Mouse (Mus musculus) C2C12 (cell line): ENCODE results near the gene Atrnl1. TPM values are rescaled to one million over a fixed set of nuclear protein-coding genes. Genes with fewer than 3 reads are reported as not detected.

Source experiments
- H3K27me3 ChIP-seq: one replicate; pipeline ENCODE4 v1.6.1; 2011; ENCODE audit not compliant: control insufficient read depth, insufficient read depth, insufficient read length
- H3K36me3 ChIP-seq: one replicate; pipeline ENCODE4 v1.6.1; 2011; ENCODE audit not compliant: control insufficient read depth, insufficient read depth
- H3K4me3 ChIP-seq: one replicate; pipeline ENCODE4 v1.5.1; 2011; ENCODE audit warnings: mild to moderate bottlenecking, control low read depth; ENCODE audit not compliant: poor library complexity, insufficient read depth, severe bottlenecking
- H3K79me2 ChIP-seq: one replicate; pipeline ENCODE4 v1.6.1; 2011; ENCODE audit not compliant: control insufficient read depth, insufficient read depth
- H3K79me3 ChIP-seq: one replicate; pipeline ENCODE4 v1.6.1; 2011; ENCODE audit warnings: low read depth, control low read depth
- H3ac ChIP-seq: one replicate; pipeline ENCODE3; 2011; ENCODE audit warnings: low read depth; ENCODE audit not compliant: control insufficient read depth, insufficient read length
- CEBPB ChIP-seq: IDR thresholded peaks from one replicate; pipeline ENCODE4 v1.6.1; 2011; ENCODE audit warnings: low read depth, mild to moderate bottlenecking, control low read depth, moderate library complexity
- CTCF ChIP-seq: IDR thresholded peaks from one replicate; pipeline ENCODE4 v1.5.1; 2011; ENCODE audit not compliant: control insufficient read depth, insufficient read depth, insufficient read length
- FOSL1 ChIP-seq: IDR thresholded peaks from one replicate; pipeline ENCODE4 v1.8.0; 2011; ENCODE audit warnings: mild to moderate bottlenecking, low read length; ENCODE audit not compliant: poor library complexity, insufficient read depth, severe bottlenecking
- MAX ChIP-seq: IDR thresholded peaks from one replicate; pipeline ENCODE4 v1.6.1; 2011; ENCODE audit warnings: mild to moderate bottlenecking, control low read depth
- MYOD1 ChIP-seq: IDR thresholded peaks from one replicate; pipeline ENCODE4 v1.6.1; 2011; ENCODE audit warnings: low read depth; ENCODE audit not compliant: control insufficient read depth, insufficient read length
- MYOG ChIP-seq: IDR thresholded peaks from one replicate; pipeline ENCODE4 v1.6.1; 2011; ENCODE audit not compliant: control insufficient read depth, insufficient read length; ENCODE audit errors: extremely low read depth
- USF1 ChIP-seq: IDR thresholded peaks from one replicate; pipeline ENCODE4 v1.6.1; 2011; ENCODE audit warnings: low read depth, mild to moderate bottlenecking, control low read depth, moderate library complexity
- polyA plus RNA-seq: library from polyadenylated mRNA; unstranded; fragments of >200 nt; fragmentation: generic; extraction: Trizol; gene quantifications from one replicate; pipeline ENCODE4 v1.2.1, GENCODE M21; 2012; ENCODE audit warnings: missing spikeins

Gene Atrnl1
- polyA plus RNA-seq, 1 experiment: 3.3 TPM

DNA sequence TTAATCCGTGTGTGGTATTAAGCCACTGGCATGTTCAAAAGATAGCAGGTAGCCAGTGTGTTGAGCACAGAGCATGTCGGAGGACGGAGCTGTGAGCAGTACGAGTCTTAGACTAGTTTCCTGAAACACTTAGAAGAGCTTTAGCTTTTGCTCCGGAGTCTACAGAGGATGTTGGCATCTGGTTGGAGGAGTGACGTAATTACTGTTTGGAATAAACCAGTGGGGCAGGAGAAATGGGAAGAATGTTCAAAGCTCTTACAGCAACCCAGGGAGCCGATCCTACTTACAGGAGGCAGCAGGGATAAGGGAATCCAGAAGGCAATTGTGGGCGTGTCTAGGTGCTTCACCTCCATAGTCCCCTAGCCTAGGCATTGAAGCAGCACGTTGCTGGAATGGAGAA is 21.3 kb upstream of the Atrnl1 start:
- Histone ChIP-seq H3K79me2 (no peaks in the 10 kb centered on the region), H3ac (no peak overlapping the region), H3K36me3 (no peaks in the 10 kb centered on the region), H3K4me3 (no peak overlapping the region), H3K27me3 (peaks cover 12% of the 10 kb centered on the region), H3K79me3 (no peaks in the 10 kb centered on the region)
- TF ChIP-seq MAX (no peak), USF1 (no peak), CTCF (no peak), CEBPB (no peak), MYOD1 (no peak), MYOG (no peak), FOSL1 (no peak)

DNA sequence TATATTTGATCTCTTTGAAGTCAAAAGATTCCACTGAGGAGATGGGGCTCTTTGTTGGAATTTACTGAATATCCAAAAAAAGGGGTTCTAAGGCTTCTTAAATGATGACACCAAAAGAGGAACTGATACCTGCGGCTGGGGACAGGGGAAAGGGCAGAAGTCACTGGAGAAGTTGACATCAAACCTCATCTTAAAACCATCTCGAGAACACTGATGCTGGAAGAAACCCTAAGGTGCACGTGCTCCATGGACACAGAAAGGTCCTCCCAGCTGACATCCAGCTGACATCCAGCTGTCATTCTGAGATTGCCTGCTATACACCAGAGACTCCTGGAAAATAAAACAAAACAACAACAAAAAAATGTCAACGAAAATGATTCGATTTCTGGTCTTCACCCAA is 19.9 kb upstream of the Atrnl1 start:
- TF ChIP-seq MYOG: no peak
- TF ChIP-seq FOSL1: no peak
- TF ChIP-seq MAX: no peak
- no peak for TF ChIP-seq CEBPB
- no peak for TF ChIP-seq MYOD1
- TF ChIP-seq CTCF: no peak
- TF ChIP-seq USF1: no peak
- no peak overlapping the region for H3K4me3 ChIP-seq

GRCm38 (mm10) chr19:57591631-57592030 is 19.2 kb upstream of the Atrnl1 start:
- Histone ChIP-seq H3K27me3 (peaks cover 12% of the 10 kb centered on the region), H3K79me3 (no peaks in the 10 kb centered on the region), H3K79me2 (no peaks in the 10 kb centered on the region), H3K4me3 (no peak overlapping the region), H3K36me3 (no peaks in the 10 kb centered on the region), H3ac (no peak overlapping the region)
- no peak for TF ChIP-seq CEBPB
- no peak for TF ChIP-seq MYOG
- no peak for TF ChIP-seq MAX
- no peak for TF ChIP-seq USF1
- no peak for TF ChIP-seq MYOD1
- TF ChIP-seq FOSL1: no peak
- TF ChIP-seq CTCF: no peak

More for the DNA sequence above, 19.9 kb upstream of the Atrnl1 start:
- no peak overlapping the region for H3ac ChIP-seq
- no peaks in the 10 kb centered on the region for H3K79me2 ChIP-seq
- H3K27me3 ChIP-seq: peaks cover 12% of the 10 kb centered on the region
- no peaks in the 10 kb centered on the region for H3K36me3 ChIP-seq
- H3K79me3 ChIP-seq: no peaks in the 10 kb centered on the region

DNA sequence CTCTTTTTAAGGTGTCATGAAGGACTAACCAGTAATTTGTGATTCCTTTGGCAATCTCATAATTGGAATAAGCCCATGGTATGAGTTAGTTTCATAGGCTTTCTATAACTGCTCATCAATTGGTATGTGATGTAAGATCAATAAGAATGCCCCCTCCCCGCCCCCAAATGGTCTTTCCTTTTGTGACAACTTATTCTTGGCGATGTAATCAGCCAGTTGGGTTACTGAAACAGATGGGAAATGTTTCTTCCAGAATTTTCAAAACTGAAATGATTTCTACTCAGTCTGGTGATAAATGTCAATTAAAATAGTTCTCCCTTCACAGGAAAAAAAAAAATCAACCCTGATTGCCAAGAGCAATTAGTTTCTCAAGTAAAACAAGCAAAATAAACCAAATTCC is 18.5 kb upstream of the Atrnl1 start:
- Histone ChIP-seq H3K4me3 (no peak overlapping the region), H3K79me3 (no peaks in the 10 kb centered on the region), H3K27me3 (peaks cover 12% of the 10 kb centered on the region), H3K36me3 (no peaks in the 10 kb centered on the region), H3ac (no peak overlapping the region), H3K79me2 (no peaks in the 10 kb centered on the region)
- no peak for TF ChIP-seq MYOD1
- TF ChIP-seq USF1: no peak
- no peak for TF ChIP-seq MAX
- no peak for TF ChIP-seq FOSL1
- no peak for TF ChIP-seq CTCF
- no peak for TF ChIP-seq MYOG
- no peak for TF ChIP-seq CEBPB

DNA sequence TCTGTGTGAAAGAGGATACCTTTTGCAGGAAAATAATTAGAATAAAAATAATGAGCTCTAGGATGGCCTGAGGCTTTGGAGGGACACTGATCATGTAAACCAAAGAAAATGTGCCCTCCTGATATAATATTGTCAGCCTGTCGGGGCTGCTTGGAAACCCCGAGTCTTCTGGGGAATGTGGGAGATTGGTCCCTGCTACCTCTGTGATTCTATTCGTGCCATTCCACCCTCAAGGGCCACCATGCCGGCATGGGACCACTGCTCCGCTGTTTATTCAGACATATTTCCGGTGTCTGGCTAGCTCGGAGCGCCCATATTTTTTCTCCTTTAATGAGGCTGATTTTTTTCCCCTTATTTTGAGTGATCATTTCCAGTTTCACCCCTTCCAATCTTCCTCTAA is 11.7 kb upstream of the Atrnl1 start:
- Histone ChIP-seq H3K4me3 (no peak overlapping the region), H3ac (no peak overlapping the region), H3K79me3 (no peaks in the 10 kb centered on the region), H3K79me2 (no peaks in the 10 kb centered on the region), H3K27me3 (no peaks in the 10 kb centered on the region), H3K36me3 (no peaks in the 10 kb centered on the region)
- TF ChIP-seq USF1 (no peak), CEBPB (no peak), MYOD1 (no peak), CTCF (no peak), MYOG (no peak), FOSL1 (no peak), MAX (no peak)

GRCm38 (mm10) chr19:57600233-57600929 is 10.5 kb upstream of the Atrnl1 start:
- Histone ChIP-seq H3K79me3 (no peaks in the 10 kb centered on the region), H3K79me2 (no peaks in the 10 kb centered on the region), H3K4me3 (no peak overlapping the region), H3K36me3 (no peaks in the 10 kb centered on the region), H3K27me3 (no peaks in the 10 kb centered on the region), H3ac (no peak overlapping the region)
- TF ChIP-seq MYOG: no peak
- no peak for TF ChIP-seq CEBPB
- no peak for TF ChIP-seq FOSL1
- no peak for TF ChIP-seq CTCF
- no peak for TF ChIP-seq USF1
- no peak for TF ChIP-seq MYOD1
- no peak for TF ChIP-seq MAX
